Mouse (Mus musculus): Measurements from ENCODE around the gene A4galt.

The A4galt gene

GRCm38 (mm10) chr15:83226871-83227270 lies 24.7 kb downstream of the A4galt start:
- in situ Hi-C loops (cut with MboI, MseI): loop anchor here in 1 of 2 experiments (5.0 to 10.0 kb wide), 2 partner anchors 55 to 258 kb away; partner anchors contain the start of gene Cyb5r3

GRCm38 (mm10) chr15:83226066-83226834 lies 25.3 kb downstream of the A4galt start:
- in situ Hi-C loops (cut with MboI, MseI): loop anchor here in 1 of 2 experiments (5.0 to 10.0 kb wide), 2 partner anchors 54 to 259 kb away; partner anchors contain the start of gene Cyb5r3

GRCm38 (mm10) chr15:83224136-83224766 lies 27.3 kb downstream of the A4galt start:
- in situ Hi-C loops (cut with MboI, MseI): loop anchor here (5.0 to 10.0 kb wide), 2 partner anchors 47 to 261 kb away; no protein-coding TSS in a partner anchor

- in situ Hi-C loops (cut with MboI, MseI): loop anchor here (5.0 to 10.0 kb wide), 2 partner anchors 46 to 261 kb away; no protein-coding TSS in a partner anchor
Measured at GRCm38 (mm10) chr15:83223208-83223962, 28.2 kb downstream of the A4galt start.

- in situ Hi-C loops (cut with MboI, MseI): loop anchor here (5.0 to 10.0 kb wide), 2 partner anchors 44 to 263 kb away; no protein-coding TSS in a partner anchor
Measured at GRCm38 (mm10) chr15:83221721-83222120, 29.9 kb downstream of the A4galt start.

GRCm38 (mm10) chr15:83220368-83221013 lies 31.1 kb downstream of the A4galt start:
- in situ Hi-C loops (cut with MboI, MseI): loop anchor here (5.0 to 10.0 kb wide), 2 partner anchors 43 to 264 kb away; no protein-coding TSS in a partner anchor

- in situ Hi-C loops (cut with MboI, MseI): no loop called here
Measured at GRCm38 (mm10) chr15:83215322-83216216, 36.0 kb downstream of the A4galt start.

- in situ Hi-C loops (cut with MboI, MseI): no loop called here
Measured at GRCm38 (mm10) chr15:83210229-83210628, 41.3 kb downstream of the A4galt start.

- in situ Hi-C loops (cut with MboI, MseI): loop anchor here in 1 of 2 experiments (5.0 kb wide), 1 partner anchor 52 kb away; no protein-coding TSS in a partner anchor
Measured at GRCm38 (mm10) chr15:83209719-83210118, 41.9 kb downstream of the A4galt start.

GRCm38 (mm10) chr15:83209092-83209695 lies 42.4 kb downstream of the A4galt start:
- in situ Hi-C loops (cut with MboI, MseI): loop anchor here in 1 of 2 experiments (5.0 kb wide), 1 partner anchor 52 kb away; no protein-coding TSS in a partner anchor

- in situ Hi-C loops (cut with MboI, MseI): loop anchor here in 1 of 2 experiments (5.0 kb wide), 1 partner anchor 48 kb away; no protein-coding TSS in a partner anchor
Measured at GRCm38 (mm10) chr15:83204731-83205451, 46.7 kb downstream of the A4galt start.

- in situ Hi-C loops (cut with MboI, MseI): no loop called here
Measured at GRCm38 (mm10) chr15:83202412-83202811, 49.2 kb downstream of the A4galt start.

- in situ Hi-C loops (cut with MboI, MseI): no loop called here
Measured at GRCm38 (mm10) chr15:83193413-83193812, 58.2 kb downstream of the A4galt start.

GRCm38 (mm10) chr15:83182351-83182750 lies 69.2 kb downstream of the A4galt start:
- in situ Hi-C loops (cut with MboI, MseI): no loop called here

- in situ Hi-C loops (cut with MboI, MseI): no loop called here
Measured at GRCm38 (mm10) chr15:83181800-83182330, 69.7 kb downstream of the A4galt start.

GRCm38 (mm10) chr15:83180004-83180403 lies 71.6 kb downstream of the A4galt start:
- in situ Hi-C loops (cut with MboI, MseI): no loop called here

Data from T-helper 17 cell (primary cell).